Mouse (Mus musculus) spleen, adult 2 months (tissue): Measurements from ENCODE around the gene Tnip1.

Source experiments
- CTCF ChIP-seq: fragments of 200-500 bp; IDR thresholded peaks from 2 replicates; pipeline ENCODE4 v1.5.1; 2011; ENCODE audit warnings: mild to moderate bottlenecking, inconsistent platforms; ENCODE audit not compliant: insufficient read depth, insufficient read length, insufficient replicate concordance; ENCODE audit errors: extremely low read depth
- POLR2A ChIP-seq: fragments of 200-500 bp; IDR thresholded peaks from 2 replicates; pipeline ENCODE4 v1.6.1; 2011; ENCODE audit warnings: low read depth, low read length, inconsistent platforms

GRCm38 (mm10) chr11:54891341-54891740, 71.4 kb downstream of the Tnip1 start:
- no peak for TF ChIP-seq CTCF
- TF ChIP-seq POLR2A, result no peak
